Mouse (Mus musculus) limb, embryonic 12.5 days (tissue): ENCODE measurements at regions not wholly inside any gene's neighbourhood (a gene's known extent, or its start where the extent isn't known, plus 50 kb on each side); places are given as distances from the start of the nearest gene placed in this dataset.

Experiments
- ATAC-seq: fragments of 200-750 bp; cut with Nextera tagmentation; 2 replicates; pipeline ENCODE4 v1.8.0; 2017; ENCODE audit warnings: low read depth, moderate TSS enrichment; ENCODE audit not compliant: insufficient number of reproducible peaks, insufficient read depth, low FRiP score, low TSS enrichment
- H3K27ac ChIP-seq: fragments of 300-500 bp; sonication (generic); 2 replicates; pipeline ENCODE4 v1.5.1; 2016; ENCODE audit warnings: mild to moderate bottlenecking, moderate library complexity
- H3K27me3 ChIP-seq: fragments of 300-500 bp; sonication (generic); 2 replicates; pipeline ENCODE4 v1.6.1; 2016; ENCODE audit warnings: mild to moderate bottlenecking, moderate library complexity
- H3K36me3 ChIP-seq: fragments of 300-500 bp; sonication (generic); 2 replicates; pipeline ENCODE4 v1.6.1; 2016; ENCODE audit warnings: mild to moderate bottlenecking, moderate library complexity
- H3K4me1 ChIP-seq: fragments of 300-500 bp; sonication (generic); replicated peaks from 2 replicates; pipeline ENCODE4 v1.6.1; 2016
- H3K4me2 ChIP-seq: fragments of 300-500 bp; sonication (generic); 2 replicates; pipeline ENCODE4 v1.6.1; 2016; ENCODE audit warnings: mild to moderate bottlenecking, moderate library complexity
- H3K4me3 ChIP-seq: fragments of 300-500 bp; sonication (generic); replicated peaks from 2 replicates; pipeline ENCODE4 v1.5.1; 2016; ENCODE audit warnings: mild to moderate bottlenecking
- H3K9ac ChIP-seq: fragments of 300-500 bp; sonication (generic); replicated peaks from 2 replicates; pipeline ENCODE4 v1.6.1; 2016; ENCODE audit warnings: mild to moderate bottlenecking, moderate library complexity
- H3K9me3 ChIP-seq: fragments of 300-500 bp; sonication (generic); 2 replicates; pipeline ENCODE4 v1.6.1; 2016; ENCODE audit warnings: mild to moderate bottlenecking, moderate library complexity
- whole genome bisulfite sequencing: fragments of 180-500 bp; shearing (Covaris S2); methylation state at CpG from one replicate; pipeline ENCODE4 v1.1.7; 2016; 5-methylcytosine and 5-hydroxymethylcytosine counted together

GRCm38 (mm10) chr10:111748482-111748881 lies 224.0 kb upstream of the Krr1 start:
- ATAC-seq: no peak
- 15% methylated on average over 3 of the region's 3 CpGs for WGBS
- no peaks in the 10 kb centered on the region for H3K4me1 ChIP-seq
- no peaks in the 10 kb centered on the region for H3K36me3 ChIP-seq
- no peak overlapping the region for H3K9ac ChIP-seq
- H3K4me2 ChIP-seq: no peak overlapping the region
- H3K9me3 ChIP-seq: no peaks in the 10 kb centered on the region
- no peak overlapping the region for H3K27ac ChIP-seq
- no peaks in the 10 kb centered on the region for H3K27me3 ChIP-seq
- no peak overlapping the region for H3K4me3 ChIP-seq

- no peak for ATAC-seq
- no peak overlapping the region for H3K4me3 ChIP-seq
- H3K27me3 ChIP-seq: no peaks in the 10 kb centered on the region
- no peaks in the 10 kb centered on the region for H3K9me3 ChIP-seq
- no peaks in the 10 kb centered on the region for H3K36me3 ChIP-seq
- no peak overlapping the region for H3K27ac ChIP-seq
- H3K4me2 ChIP-seq: no peak overlapping the region
- 94% methylated on average over 2 of the region's 2 CpGs for WGBS
- no peaks in the 10 kb centered on the region; the same call in 1 of the 2 replicates for H3K4me1 ChIP-seq
- no peak overlapping the region for H3K9ac ChIP-seq
These were observed 218.8 kb upstream of the Krr1 start for GRCm38 (mm10) chr10:111753646-111754045.

- no peak for ATAC-seq
- WGBS: 85% methylated on average over 1 of the region's 1 CpGs
- no peaks in the 10 kb centered on the region for H3K36me3 ChIP-seq
- no peaks in the 10 kb centered on the region for H3K27me3 ChIP-seq
- no peaks in the 10 kb centered on the region for H3K9me3 ChIP-seq
- no peak overlapping the region for H3K4me2 ChIP-seq
- H3K9ac ChIP-seq: no peak overlapping the region
- H3K27ac ChIP-seq: no peak overlapping the region
- H3K4me1 ChIP-seq: no peaks in the 10 kb centered on the region; the same call in 1 of the 2 replicates
- H3K4me3 ChIP-seq: no peak overlapping the region
These were observed 216.5 kb upstream of the Krr1 start for GRCm38 (mm10) chr10:111755964-111756363.

GRCm38 (mm10) chr10:111756528-111756927 lies 215.9 kb upstream of the Krr1 start:
- WGBS: 97% methylated on average over 5 of the region's 5 CpGs
- Histone ChIP-seq H3K9me3 (no peaks in the 10 kb centered on the region), H3K4me1 (no peaks in the 10 kb centered on the region; the same call in 1 of the 2 replicates), H3K27me3 (no peaks in the 10 kb centered on the region), H3K9ac (no peak overlapping the region), H3K4me2 (no peak overlapping the region), H3K27ac (no peak overlapping the region), H3K36me3 (no peaks in the 10 kb centered on the region), H3K4me3 (no peak overlapping the region)
- no peak for ATAC-seq

- Histone ChIP-seq H3K9me3 (no peaks in the 10 kb centered on the region), H3K27me3 (no peaks in the 10 kb centered on the region), H3K27ac (no peak overlapping the region), H3K4me1 (no peaks in the 10 kb centered on the region; the same call in 1 of the 2 replicates), H3K36me3 (no peaks in the 10 kb centered on the region), H3K9ac (no peak overlapping the region), H3K4me3 (no peak overlapping the region), H3K4me2 (no peak overlapping the region)
- ATAC-seq: no peak
- 85% methylated on average over 7 of the region's 7 CpGs for WGBS
These were observed 214.8 kb upstream of the Krr1 start for GRCm38 (mm10) chr10:111757689-111758088.

- 64% methylated on average over 3 of the region's 3 CpGs for WGBS
These were observed 213.0 kb upstream of the Krr1 start for GRCm38 (mm10) chr10:111759505-111759904.

GRCm38 (mm10) chr10:111762751-111763528 lies 209.5 kb upstream of the Krr1 start:
- Histone ChIP-seq H3K4me1 (no peaks in the 10 kb centered on the region), H3K9me3 (no peaks in the 10 kb centered on the region), H3K4me2 (no peak overlapping the region), H3K27me3 (no peaks in the 10 kb centered on the region), H3K36me3 (no peaks in the 10 kb centered on the region), H3K27ac (no peak overlapping the region), H3K9ac (no peak overlapping the region), H3K4me3 (no peak overlapping the region)
- WGBS: 89% methylated on average over 8 of the region's 8 CpGs
- no peak for ATAC-seq

More at GRCm38 (mm10) chr10:111759505-111759904, 213.0 kb upstream of the Krr1 start:
- Histone ChIP-seq H3K36me3 (no peaks in the 10 kb centered on the region), H3K9me3 (no peaks in the 10 kb centered on the region), H3K4me1 (no peaks in the 10 kb centered on the region; the same call in 1 of the 2 replicates), H3K27me3 (no peaks in the 10 kb centered on the region), H3K4me3 (no peak overlapping the region), H3K9ac (no peak overlapping the region), H3K27ac (no peak overlapping the region), H3K4me2 (no peak overlapping the region)
- no peak for ATAC-seq

- 91% methylated on average over 7 of the region's 7 CpGs for WGBS
- no peaks in the 10 kb centered on the region for H3K27me3 ChIP-seq
- H3K9me3 ChIP-seq: no peaks in the 10 kb centered on the region
- no peak overlapping the region for H3K4me3 ChIP-seq
- no peaks in the 10 kb centered on the region for H3K36me3 ChIP-seq
- no peak for ATAC-seq
- no peak overlapping the region for H3K4me2 ChIP-seq
- H3K4me1 ChIP-seq: peaks cover 6% of the 10 kb centered on the region; the same call in 1 of the 2 replicates
- H3K27ac ChIP-seq: no peak overlapping the region
- H3K9ac ChIP-seq: no peak overlapping the region
These were observed 205.3 kb upstream of the Krr1 start for GRCm38 (mm10) chr10:111767011-111767720.

- ATAC-seq: no peak
- Histone ChIP-seq H3K36me3 (no peaks in the 10 kb centered on the region), H3K4me3 (no peak overlapping the region), H3K4me2 (no peak overlapping the region), H3K27ac (no peak overlapping the region), H3K4me1 (peaks cover 6% of the 10 kb centered on the region; the same call in 1 of the 2 replicates), H3K9ac (no peak overlapping the region), H3K9me3 (no peaks in the 10 kb centered on the region), H3K27me3 (no peaks in the 10 kb centered on the region)
- WGBS: 90% methylated on average over 14 of the region's 14 CpGs
These were observed 204.5 kb upstream of the Krr1 start for GRCm38 (mm10) chr10:111767813-111768455.

GRCm38 (mm10) chr10:111769486-111770002 lies 202.9 kb upstream of the Krr1 start:
- WGBS: 83% methylated on average over 9 of the region's 9 CpGs
- no peak; the same call in 1 of the 2 replicates for ATAC-seq
- H3K27me3 ChIP-seq: no peaks in the 10 kb centered on the region
- H3K9ac ChIP-seq: no peak overlapping the region
- peaks cover 6% of the 10 kb centered on the region; the same call in 1 of the 2 replicates for H3K4me1 ChIP-seq
- no peak overlapping the region for H3K4me3 ChIP-seq
- no peaks in the 10 kb centered on the region for H3K9me3 ChIP-seq
- H3K36me3 ChIP-seq: no peaks in the 10 kb centered on the region
- no peak overlapping the region for H3K27ac ChIP-seq
- H3K4me2 ChIP-seq: no peak overlapping the region

GRCm38 (mm10) chr10:111770027-111770426 lies 202.4 kb upstream of the Krr1 start:
- Histone ChIP-seq H3K36me3 (no peaks in the 10 kb centered on the region), H3K4me3 (no peak overlapping the region), H3K4me2 (no peak overlapping the region), H3K27ac (no peak overlapping the region), H3K27me3 (no peaks in the 10 kb centered on the region), H3K9me3 (no peaks in the 10 kb centered on the region), H3K4me1 (peaks cover 6% of the 10 kb centered on the region; the same call in 1 of the 2 replicates), H3K9ac (no peak overlapping the region)
- ATAC-seq: no peak
- WGBS: 80% methylated on average over 2 of the region's 2 CpGs
